Mouse (Mus musculus) urinary bladder, postnatal 10 days (tissue): ENCODE measurements around the gene Gtf2f2.
"Not testable (repeated sequence)": the region's sequence is repeated elsewhere in the genome, so short reads cannot be mapped to it uniquely, and the experiment has no call there.

Experiments
- DNase-seq: peaks from one replicate; pipeline ENCODE4 v3.0.0; 2022; ENCODE audit warnings: low spot score

Gtf2f2 gene

GRCm38 (mm10) chr14:75998082-75998481 lies 12.6 kb downstream of the Gtf2f2 start:
- no peak for DNase-seq

GRCm38 (mm10) chr14:75992371-75992770 lies 18.3 kb downstream of the Gtf2f2 start:
- DNase-seq: no peak

- DNase-seq: no peak
Measured at GRCm38 (mm10) chr14:75990936-75991335, 19.7 kb downstream of the Gtf2f2 start.

- no peak for DNase-seq
Measured at GRCm38 (mm10) chr14:75989168-75989567, 21.5 kb downstream of the Gtf2f2 start.

GRCm38 (mm10) chr14:75986878-75987483 lies 23.7 kb downstream of the Gtf2f2 start:
- no peak for DNase-seq

- DNase-seq: no peak
Measured at GRCm38 (mm10) chr14:75985112-75985511, 25.6 kb downstream of the Gtf2f2 start.

GRCm38 (mm10) chr14:75983891-75984290 lies 26.8 kb downstream of the Gtf2f2 start:
- DNase-seq: no peak

GRCm38 (mm10) chr14:75981231-75981630 lies 29.4 kb downstream of the Gtf2f2 start:
- no peak for DNase-seq

- DNase-seq: no peak
Measured at GRCm38 (mm10) chr14:75976107-75976506, 34.6 kb downstream of the Gtf2f2 start.

- DNase-seq: no peak
Measured at GRCm38 (mm10) chr14:75967291-75967690, 43.4 kb downstream of the Gtf2f2 start.

- no peak for DNase-seq
Measured at GRCm38 (mm10) chr14:75964433-75964832, 46.2 kb downstream of the Gtf2f2 start.

GRCm38 (mm10) chr14:75964000-75964399 lies 46.7 kb downstream of the Gtf2f2 start:
- DNase-seq: no peak

- no peak for DNase-seq
Measured at GRCm38 (mm10) chr14:75963215-75963614, 47.5 kb downstream of the Gtf2f2 start.

- no peak for DNase-seq
Measured at GRCm38 (mm10) chr14:75962250-75962649, 48.4 kb downstream of the Gtf2f2 start.

GRCm38 (mm10) chr14:75954766-75955165 lies 55.9 kb downstream of the Gtf2f2 start, which contains the start of gene Kctd4:
Gene Kctd4, plus strand, starts transcription at chr14:75955009.
- no peak for DNase-seq

- no peak for DNase-seq
Measured at GRCm38 (mm10) chr14:75953011-75953410, 57.7 kb downstream of the Gtf2f2 start.

GRCm38 (mm10) chr14:75947674-75948073 lies 63.0 kb downstream of the Gtf2f2 start:
- DNase-seq: no peak

- no peak for DNase-seq
Measured at GRCm38 (mm10) chr14:75942365-75942764, 68.3 kb downstream of the Gtf2f2 start.

- no peak for DNase-seq
Measured at GRCm38 (mm10) chr14:75941500-75941899, 69.2 kb downstream of the Gtf2f2 start.

GRCm38 (mm10) chr14:75937714-75938113 lies 73.0 kb downstream of the Gtf2f2 start:
- DNase-seq: no peak

GRCm38 (mm10) chr14:75934359-75934758 lies 76.3 kb downstream of the Gtf2f2 start:
- DNase-seq: no peak

- DNase-seq: no peak
Measured at GRCm38 (mm10) chr14:75931266-75931665, 79.4 kb downstream of the Gtf2f2 start.

GRCm38 (mm10) chr14:75929713-75930112 lies 81.0 kb downstream of the Gtf2f2 start:
- DNase-seq: not testable (repeated sequence)

- DNase-seq: no peak
Measured at GRCm38 (mm10) chr14:75923314-75924052, 87.2 kb downstream of the Gtf2f2 start.
